Mouse (Mus musculus) CH12.LX (cell line): ENCODE results near the gene Mob3c. TPM values are rescaled to one million over a fixed set of nuclear protein-coding genes. Genes with fewer than 3 reads are reported as not detected.
A peak's percentile ranks its signal among the peaks of the same experiment; 100 is the strongest.

Experiments
- DNase-seq: peaks from one replicate; pipeline ENCODE4 v3.0.0-alpha.2; 2013; ENCODE audit errors: extremely low read depth
- H3K27ac ChIP-seq: 2 replicates; pipeline ENCODE4 v1.5.1; 2012; ENCODE audit warnings: low read depth, mild to moderate bottlenecking, control low read depth, moderate library complexity; ENCODE audit not compliant: insufficient read depth
- H3K27me3 ChIP-seq: replicated peaks from 2 replicates; pipeline ENCODE3; 2012; ENCODE audit warnings: inconsistent platforms
- H3K36me3 ChIP-seq, 2 experiments: replicated peaks in 1 of 2; 2 replicates each; pipeline versions ENCODE3 to v1.6.1; 2012; ENCODE audit warnings: inconsistent platforms in 1 of 2, low read length in 1 of 2, mild to moderate bottlenecking in 1 of 2, mixed read lengths in 1 of 2, moderate library complexity in 1 of 2; ENCODE audit not compliant: control insufficient read depth in 1 of 2, insufficient read depth in 1 of 2
- H3K4me1 ChIP-seq, 2 experiments: 2 replicates each; pipeline ENCODE4 v1.6.1; 2012; ENCODE audit warnings: inconsistent platforms in 1 of 2, moderate library complexity in 1 of 2; ENCODE audit not compliant: insufficient read depth in 2 of 2, control insufficient read depth in 1 of 2
- H3K4me2 ChIP-seq: 2 replicates; pipeline ENCODE4 v1.6.1; 2012; ENCODE audit warnings: low read depth, mild to moderate bottlenecking, control low read depth; ENCODE audit not compliant: poor library complexity, insufficient read depth, severe bottlenecking
- H3K4me3 ChIP-seq, 3 experiments: fragments of 150-350 bp in 1 of 3; sonication (generic) in 1 of 3; replicated peaks in 1 of 3; 2 replicates each; pipeline versions ENCODE3 to v1.5.1; 2011 to 2012; ENCODE audit warnings: low read depth in 2 of 3, low read length in 2 of 3, mild to moderate bottlenecking in 2 of 3, moderate library complexity in 2 of 3, control low read depth in 1 of 3, improper control_type of control experiment in 1 of 3, inconsistent platforms in 1 of 3, mixed read lengths in 1 of 3; ENCODE audit not compliant: poor library complexity in 1 of 3
- H3K79me2 ChIP-seq: replicated peaks from 2 replicates; pipeline ENCODE4 v1.6.1; 2012; ENCODE audit warnings: mild to moderate bottlenecking, moderate library complexity; ENCODE audit not compliant: control insufficient read depth, poor library complexity, insufficient read depth, severe bottlenecking; ENCODE audit errors: extremely low read depth
- H3K9ac ChIP-seq: 2 replicates; pipeline ENCODE4 v1.6.1; 2012; ENCODE audit warnings: low read depth, mild to moderate bottlenecking, control low read depth, moderate library complexity; ENCODE audit not compliant: insufficient read depth
- H3K9me3 ChIP-seq: replicated peaks from 2 replicates; pipeline ENCODE3; 2012; ENCODE audit warnings: low read length, inconsistent platforms, mixed read lengths
- BHLHE40 ChIP-seq: IDR thresholded peaks from 2 replicates; pipeline ENCODE4 v1.6.1; 2011; ENCODE audit warnings: mild to moderate bottlenecking, low read depth, low read length, improper control_type of control experiment
- CHD1 ChIP-seq: IDR thresholded peaks from 2 replicates; pipeline ENCODE4 v1.6.1; 2012; ENCODE audit warnings: low read depth, low read length, improper control_type of control experiment, inconsistent platforms
- CHD2 ChIP-seq: IDR thresholded peaks from 2 replicates; pipeline ENCODE4 v1.6.1; 2011; ENCODE audit warnings: low read length, improper control_type of control experiment
- CTCF ChIP-seq, 2 experiments: IDR thresholded peaks in 1 of 2; conservative IDR thresholded peaks in 1 of 2; 2 replicates each; pipeline ENCODE4 v1.5.1; 2011 to 2012; ENCODE audit warnings: low read depth in 2 of 2, low read length in 2 of 2, improper control_type of control experiment in 1 of 2, inconsistent platforms in 1 of 2, mild to moderate bottlenecking in 1 of 2, moderate library complexity in 1 of 2
- E2F4 ChIP-seq: IDR thresholded peaks from 2 replicates; pipeline ENCODE4 v1.6.1; 2011; ENCODE audit warnings: low read depth, low read length, improper control_type of control experiment; ENCODE audit not compliant: insufficient replicate concordance
- ELF1 ChIP-seq: IDR thresholded peaks from 2 replicates; pipeline ENCODE4 v1.6.1; 2014; ENCODE audit warnings: low read depth, mild to moderate bottlenecking, inconsistent platforms, low read length, improper control_type of control experiment
- EP300 ChIP-seq: IDR thresholded peaks from 2 replicates; pipeline ENCODE4 v1.6.1; 2011; ENCODE audit warnings: low read length, improper control_type of control experiment
- ETS1 ChIP-seq: conservative IDR thresholded peaks from 2 replicates; pipeline ENCODE4 v1.6.1; 2012; ENCODE audit warnings: low read depth, mild to moderate bottlenecking, inconsistent platforms, low read length, improper control_type of control experiment, moderate library complexity
- GABPA ChIP-seq: IDR thresholded peaks from 2 replicates; pipeline ENCODE4 v1.6.1; 2012; ENCODE audit warnings: low read depth, low read length, improper control_type of control experiment, inconsistent platforms; ENCODE audit not compliant: insufficient replicate concordance
- HCFC1 ChIP-seq: IDR thresholded peaks from 2 replicates; pipeline ENCODE4 v1.6.1; 2012; ENCODE audit warnings: low read depth, mild to moderate bottlenecking, inconsistent platforms, low read length, improper control_type of control experiment
- IRF4 ChIP-seq: IDR thresholded peaks from 2 replicates; pipeline ENCODE4 v1.6.1; 2014; ENCODE audit warnings: low read depth, mild to moderate bottlenecking, inconsistent platforms, low read length, improper control_type of control experiment
- JUN ChIP-seq: IDR thresholded peaks from 2 replicates; pipeline ENCODE4 v1.6.1; 2011; ENCODE audit warnings: low read depth, mild to moderate bottlenecking, low read length, improper control_type of control experiment, moderate library complexity; ENCODE audit not compliant: insufficient read depth
- JUND ChIP-seq: conservative IDR thresholded peaks from 2 replicates; pipeline ENCODE4 v1.6.1; 2011; ENCODE audit warnings: low read depth, low read length, improper control_type of control experiment
- KAT2A ChIP-seq: IDR thresholded peaks from 2 replicates; pipeline ENCODE4 v1.6.1; 2012; ENCODE audit warnings: low read length, improper control_type of control experiment, inconsistent platforms; ENCODE audit not compliant: insufficient replicate concordance
- MAFK ChIP-seq: IDR thresholded peaks from 2 replicates; pipeline ENCODE4 v1.6.1; 2011; ENCODE audit warnings: low read length, improper control_type of control experiment; ENCODE audit not compliant: insufficient replicate concordance
- MAX ChIP-seq: IDR thresholded peaks from 2 replicates; pipeline ENCODE4 v1.6.1; 2011; ENCODE audit warnings: low read length, improper control_type of control experiment
- MAZ ChIP-seq: IDR thresholded peaks from 2 replicates; pipeline ENCODE4 v1.6.1; 2012; ENCODE audit warnings: low read depth, mild to moderate bottlenecking, inconsistent platforms, low read length, improper control_type of control experiment, moderate library complexity
- MEF2A ChIP-seq: IDR thresholded peaks from 2 replicates; pipeline ENCODE4 v1.6.1; 2014; ENCODE audit warnings: low read depth, mild to moderate bottlenecking, inconsistent platforms, low read length, improper control_type of control experiment, borderline replicate concordance
- MXI1 ChIP-seq: IDR thresholded peaks from 2 replicates; pipeline ENCODE4 v1.6.1; 2011; ENCODE audit warnings: mild to moderate bottlenecking, low read depth, low read length, improper control_type of control experiment
- MYC ChIP-seq: IDR thresholded peaks from 2 replicates; pipeline ENCODE4 v1.6.1; 2011; ENCODE audit warnings: low read depth, mild to moderate bottlenecking, improper control_type of control experiment, low read length
- NELFE ChIP-seq: IDR thresholded peaks from 2 replicates; pipeline ENCODE4 v1.6.1; 2011; ENCODE audit warnings: low read depth, low read length, improper control_type of control experiment
- NRF1 ChIP-seq: IDR thresholded peaks from 2 replicates; pipeline ENCODE4 v1.6.1; 2014; ENCODE audit warnings: low read depth, mild to moderate bottlenecking, inconsistent platforms, low read length, improper control_type of control experiment, moderate library complexity
- PAX5 ChIP-seq: IDR thresholded peaks from 2 replicates; pipeline ENCODE4 v1.6.1; 2012; ENCODE audit warnings: low read length, inconsistent platforms, mixed read lengths
- POLR2A ChIP-seq: IDR thresholded peaks from 2 replicates; pipeline ENCODE4 v1.6.1; 2011; ENCODE audit warnings: low read depth, mild to moderate bottlenecking, improper control_type of control experiment, low read length
- POLR2AphosphoS2 ChIP-seq: IDR thresholded peaks from 2 replicates; pipeline ENCODE4 v1.6.1; 2011; ENCODE audit warnings: low read depth, low read length, improper control_type of control experiment
- RAD21 ChIP-seq: IDR thresholded peaks from 2 replicates; pipeline ENCODE4 v1.6.1; 2011; ENCODE audit warnings: low read depth, mild to moderate bottlenecking, low read length, improper control_type of control experiment, moderate library complexity
- RCOR1 ChIP-seq: conservative IDR thresholded peaks from 2 replicates; pipeline ENCODE4 v1.6.1; 2012; ENCODE audit warnings: low read depth, mild to moderate bottlenecking, inconsistent platforms, low read length, improper control_type of control experiment
- SIN3A ChIP-seq: IDR thresholded peaks from 2 replicates; pipeline ENCODE4 v1.6.1; 2012; ENCODE audit warnings: low read length, improper control_type of control experiment, inconsistent platforms
- SMC3 ChIP-seq: IDR thresholded peaks from 2 replicates; pipeline ENCODE4 v1.6.1; 2011; ENCODE audit warnings: low read depth, low read length, improper control_type of control experiment
- TBP ChIP-seq: conservative IDR thresholded peaks from 2 replicates; pipeline ENCODE4 v1.6.1; 2011; ENCODE audit warnings: low read depth, low read length, improper control_type of control experiment
- TCF12 ChIP-seq: IDR thresholded peaks from 2 replicates; pipeline ENCODE4 v1.6.1; 2014; ENCODE audit warnings: low read depth, mild to moderate bottlenecking, inconsistent platforms, low read length, improper control_type of control experiment
- UBTF ChIP-seq: IDR thresholded peaks from 2 replicates; pipeline ENCODE4 v1.6.1; 2012; ENCODE audit warnings: low read depth, mild to moderate bottlenecking, inconsistent platforms, low read length, improper control_type of control experiment, moderate library complexity
- USF1 ChIP-seq: IDR thresholded peaks from 2 replicates; pipeline ENCODE4 v1.6.1; 2014; ENCODE audit warnings: low read depth, mild to moderate bottlenecking, inconsistent platforms, low read length, improper control_type of control experiment
- USF2 ChIP-seq: conservative IDR thresholded peaks from 2 replicates; pipeline ENCODE4 v1.6.1; 2011; ENCODE audit warnings: low read depth, low read length, improper control_type of control experiment
- ZC3H11A ChIP-seq: IDR thresholded peaks from 2 replicates; pipeline ENCODE4 v1.6.1; 2012; ENCODE audit warnings: low read depth, mild to moderate bottlenecking, inconsistent platforms, low read length, improper control_type of control experiment
- ZKSCAN1 ChIP-seq: IDR thresholded peaks from 2 replicates; pipeline ENCODE4 v1.6.1; 2012; ENCODE audit warnings: low read depth, inconsistent platforms, low read length, improper control_type of control experiment, borderline replicate concordance
- ZMIZ1 ChIP-seq: IDR thresholded peaks from 2 replicates; pipeline ENCODE4 v1.6.1; 2012; ENCODE audit warnings: low read depth, mild to moderate bottlenecking, inconsistent platforms, low read length, improper control_type of control experiment
- ZNF384 ChIP-seq: IDR thresholded peaks from 2 replicates; pipeline ENCODE4 v1.6.1; 2012; ENCODE audit warnings: low read depth, low read length, improper control_type of control experiment, inconsistent platforms
- dilution Hi-C: fragments of 300-500 bp; cut with MboI; formaldehyde crosslinking; loops from 2 replicates; pipeline ENCODE4 v1.14.3; 2020; ENCODE audit warnings: low sequenced_read_pairs; ENCODE audit not compliant: extremely low pct_unique_long_range_greater_than_20kb, extremely low pct_ligation_motif_present
- in situ Hi-C: fragments of 300-500 bp; cut with MboI; formaldehyde crosslinking; loops from 3 replicates; pipeline ENCODE4 v1.14.3; 2019; ENCODE audit warnings: low sequenced_read_pairs, low pct_ligation_motif_present, low pct_unique_long_range_greater_than_20kb, mixed read lengths
- polyA plus RNA-seq: library from polyadenylated mRNA; unstranded; fragments of >175 nt; gene quantifications from 2 replicates; pipeline ENCODE4 v1.2.1, GENCODE M21; 2012; ENCODE audit warnings: low read depth; ENCODE audit not compliant: insufficient read length
- total RNA-seq, 2 experiments: library from RNA; depleted of rRNA; stranded (reverse); fragments of 300-350 nt in 1 of 2; fragments of >200 nt in 1 of 2; gene quantifications; 2 replicates each; pipeline ENCODE4 v1.2.3; 2012 to 2014

The Mob3c gene
- total and polyA plus RNA-seq, 3 experiments = 7.8 to 9.2 (median 9.2) TPM

DNA sequence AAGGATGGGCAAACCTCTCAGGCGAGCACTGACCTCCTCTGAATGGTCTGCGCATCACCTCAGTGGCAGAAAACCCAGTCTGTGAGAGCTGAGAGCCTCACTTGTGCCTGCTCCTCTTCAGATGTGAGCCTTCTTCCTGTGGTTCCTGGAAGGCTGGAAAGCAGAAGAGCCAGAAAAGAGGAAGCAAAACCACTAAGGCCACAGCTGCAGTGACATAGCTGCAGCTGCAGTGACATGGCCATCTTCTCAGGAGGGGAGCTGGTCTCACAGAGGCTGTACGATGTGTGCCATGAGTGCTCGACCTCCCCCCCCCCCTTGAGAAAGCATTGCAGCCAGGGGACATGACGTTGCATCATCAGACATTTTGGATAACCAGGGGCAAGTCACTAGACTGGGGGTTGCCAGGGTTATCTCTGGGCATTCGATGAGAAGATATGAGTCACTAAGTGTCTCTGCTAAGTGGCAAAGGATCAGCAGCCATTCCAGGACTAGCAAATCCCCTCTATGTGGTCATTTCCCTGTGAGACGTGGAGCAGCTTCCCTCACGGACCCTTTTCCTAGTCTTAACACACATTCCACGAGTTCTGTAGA lies 29.5 kb downstream of the Mob3c start:
- Histone ChIP-seq H3K79me2 (no peaks in the 10 kb centered on the region; the same call in 1 of the 2 replicates), H3K4me2 (no peak overlapping the region), H3K27ac (peak overlapping the region; percentile 96), H3K36me3 (peaks cover 57 to 88% of the 10 kb centered on the region in 2 experiments), H3K9me3 (no peaks in the 10 kb centered on the region), H3K9ac (peak overlapping the region; percentile 27), H3K4me3 (peak overlapping the region in 1 of 3 experiments; percentile 19), H3K27me3 (no peaks in the 10 kb centered on the region), H3K4me1 (peaks cover 22 to 53% of the 10 kb centered on the region in 2 experiments)
- peak; percentile 88 for DNase-seq
- in situ Hi-C loops (no loop called here), dilution Hi-C loops (no loop called here)
- TF ChIP-seq CHD1 (peak; percentile 61; the same call in 1 of the 2 replicates), MEF2A (peak; percentile 79), NRF1 (peak; percentile 37), PAX5 (no peak), SIN3A (peak; percentile 90), MAX (peak; percentile 58), TCF12 (peak; percentile 97), ZKSCAN1 (no peak), SMC3 (peak; percentile 31), GABPA (no peak), NELFE (no peak), UBTF (no peak), RAD21 (0 out of 2 replicates have a peak, but pooled peaks have one; percentile 0), ZMIZ1 (peak; percentile 57; the same call in 1 of the 2 replicates), MXI1 (peak; percentile 59), ZNF384 (peak; percentile 16; the same call in 1 of the 2 replicates), HCFC1 (peak; percentile 39), USF2 (no peak), MAZ (peak; percentile 91), USF1 (no peak), ETS1 (peak; percentile 92), E2F4 (no peak), BHLHE40 (peak; percentile 80), CTCF (conservative IDR thresholded peaks at IDR 0.05 in 1 of 2, IDR thresholded peaks at IDR 0.05 in 1 of 2; ENCODE audit: low read depth in 2 of 2, low read length in 2 of 2) (no peak), JUN (no peak), JUND (0 out of 2 replicates have a peak, but pooled peaks have one; percentile 4), ZC3H11A (no peak), POLR2A (peak; percentile 32; the same call in 1 of the 2 replicates), IRF4 (peak; percentile 91), POLR2AphosphoS2 (peak; percentile 30; the same call in 1 of the 2 replicates), CHD2 (peak; percentile 59; the same call in 1 of the 2 replicates), KAT2A (0 out of 2 replicates have a peak, but pooled peaks have one; percentile 38), MYC (peak; percentile 84), ELF1 (peak; percentile 48; the same call in 1 of the 2 replicates), RCOR1 (0 out of 2 replicates have a peak, but pooled peaks have one; percentile 65), MAFK (peak; percentile 60; the same call in 1 of the 2 replicates), EP300 (peak; percentile 95), TBP (no peak)
- TF ChIP-seq, all 38 proteins: peak for 26
